In the genomic region with DNA sequence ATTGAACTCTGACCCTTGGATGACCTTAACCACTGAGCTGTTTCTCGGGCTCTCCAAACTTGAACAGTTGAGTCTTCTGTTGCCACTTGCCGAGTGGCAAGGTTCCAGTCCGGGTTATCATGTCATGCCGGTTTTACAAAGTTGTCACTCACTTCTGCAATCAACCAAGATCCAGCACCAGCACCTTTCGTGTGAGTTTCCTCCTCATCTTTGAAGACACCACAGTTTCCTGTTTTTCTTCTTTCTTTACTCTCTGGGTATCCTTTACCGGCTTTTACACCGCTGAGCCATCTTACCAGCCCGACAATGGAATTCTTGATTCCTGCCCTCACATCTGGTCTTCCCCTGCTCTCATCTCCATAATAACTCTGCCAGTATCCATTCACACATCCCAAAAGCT, we compare ENCODE assay signal across 18 mouse cellular contexts. TPM values are rescaled to one million over a fixed set of nuclear protein-coding genes. Genes with fewer than 3 reads are reported as not detected.
A peak's percentile ranks its signal among the peaks of the same experiment; 100 is the strongest.
DNase-seq lines count a peak whose midpoint lies in the region; ATAC-seq and TF ChIP-seq lines count a peak whose summit lies in the region.
"Had no signal": no experiment of that assay in that cellular context is flagged by ENCODE, and none has a peak within 500 bp of the region (broad histone marks: within the 10 kb centered on the region; RNA-seq: fewer than 3 reads in every experiment).

No protein-coding gene starts in this region.

- no peak overlapping the region for H3K9ac ChIP-seq in heart, postnatal 0 days (replicated peaks; ENCODE audit: low read depth, low read length)
- no peak overlapping the region for H3K9ac ChIP-seq in intestine, postnatal 0 days (ENCODE audit: low read depth, low read length)
- H3K9ac ChIP-seq: forebrain, embryonic 15.5 days; kidney, embryonic 15.5 days; liver, embryonic 13.5 days; neural tube, embryonic 12.5 days; stomach, embryonic 15.5 days had no signal

- no peak for TF ChIP-seq CTCF in heart, postnatal 0 days (IDR thresholded peaks at IDR 0.05; ENCODE audit: low read depth)
- no peak for TF ChIP-seq CTCF in intestine, postnatal 0 days (IDR thresholded peaks at IDR 0.05; ENCODE audit: low read depth)

- no peaks in the 10 kb centered on the region for H3K27me3 ChIP-seq in heart, postnatal 0 days (ENCODE audit: control insufficient read depth, insufficient read depth, low read length)
- no peaks in the 10 kb centered on the region for H3K27me3 ChIP-seq in intestine, postnatal 0 days (replicated peaks; ENCODE audit: control insufficient read depth, insufficient read depth, low read length)
- H3K27me3 ChIP-seq: forebrain, embryonic 15.5 days; kidney, embryonic 15.5 days; neural tube, embryonic 12.5 days; stomach, embryonic 15.5 days had no signal

- no peaks in the 10 kb centered on the region for H3K36me3 ChIP-seq in heart, postnatal 0 days (replicated peaks; ENCODE audit: control insufficient read depth, insufficient read depth, low read length)
- no peaks in the 10 kb centered on the region for H3K36me3 ChIP-seq in intestine, postnatal 0 days (ENCODE audit: control insufficient read depth, insufficient read depth)

- TF ChIP-seq EP300 in heart, postnatal 0 days (IDR thresholded peaks at IDR 0.05; ENCODE audit: low read depth), result no peak

- no peak overlapping the region for H3K4me2 ChIP-seq in heart, postnatal 0 days (ENCODE audit: low read depth, low read length)
- H3K4me2 ChIP-seq in intestine, postnatal 0 days (replicated peaks; ENCODE audit: low read depth), result no peak overlapping the region
- H3K4me2 ChIP-seq: forebrain, embryonic 15.5 days; kidney, embryonic 15.5 days; liver, embryonic 13.5 days; neural tube, embryonic 12.5 days; stomach, embryonic 15.5 days had no signal

- no peak for DNase-seq in heart, postnatal 0 days (ENCODE audit: low spot score)
- no peak for DNase-seq in heart, postnatal 10 days
- peak; percentile 45 to 60 for DNase-seq in natural killer cell, adult 2 months (ENCODE audit: low spot score in 2 of 2)
- peak; percentile 57 to 58 for DNase-seq in thymus, postnatal 36 days
- no peak for DNase-seq in left cerebral cortex, postnatal 14 days (ENCODE audit: low spot score in 2 of 2)
- DNase-seq in kidney, adult 18-20 months, result no peak
- DNase-seq: adrenal gland, postnatal 14 days; cerebellum, adult 9-11 months; heart, adult 2 months; liver, embryonic 13.5 days; right cerebral cortex, postnatal 25 days had no signal

- intact Hi-C loops in heart, postnatal 10 days (cut with DNase I), result no loop called here
- intact Hi-C loops in left cerebral cortex, postnatal 14 days (cut with DNase I), result no loop called here

- peak overlapping the region; percentile 23; the same call in 1 of the 2 replicates for H3K27ac ChIP-seq in heart, postnatal 0 days (ENCODE audit: low read depth)
- no peak overlapping the region for H3K27ac ChIP-seq in intestine, postnatal 0 days (ENCODE audit: low read depth, low read length)
- H3K27ac ChIP-seq: forebrain, embryonic 15.5 days; heart, adult 2 months; kidney, embryonic 15.5 days; liver, embryonic 13.5 days; midbrain, embryonic 10.5 days; neural tube, embryonic 12.5 days; stomach, embryonic 15.5 days had no signal

- no peak for ATAC-seq in heart, postnatal 0 days (ENCODE audit: insufficient read depth, low read depth)
- peak; percentile 53 for ATAC-seq in common myeloid progenitor, adult 5-6 weeks (replicated peaks; ENCODE audit: low read depth, poor library complexity, severe bottlenecking)
- ATAC-seq in intestine, postnatal 0 days, result no peak
- ATAC-seq: forebrain, embryonic 15.5 days had no signal

- 66% methylated on average over 8 of the region's 8 CpGs for WGBS in heart, postnatal 0 days
- WGBS in intestine, postnatal 0 days, result 81% methylated on average over 8 of the region's 8 CpGs

- no peak overlapping the region for H3K4me3 ChIP-seq in heart, postnatal 0 days (ENCODE audit: low read depth, low read length)
- no peak overlapping the region for H3K4me3 ChIP-seq in intestine, postnatal 0 days (ENCODE audit: low read depth, low read length)
- H3K4me3 ChIP-seq: forebrain, embryonic 15.5 days; heart, adult 2 months; kidney, embryonic 15.5 days; liver, embryonic 13.5 days; midbrain, embryonic 10.5 days; neural tube, embryonic 12.5 days; stomach, embryonic 15.5 days had no signal

- H3K4me1 ChIP-seq in heart, postnatal 0 days (ENCODE audit: control insufficient read depth, insufficient read depth), result 0 out of 2 replicates have a peak, but pooled peaks cover under 1% of the 10 kb centered on the region
- H3K4me1 ChIP-seq in intestine, postnatal 0 days (replicated peaks; ENCODE audit: control insufficient read depth, insufficient read depth, low read length), result no peaks in the 10 kb centered on the region

- H3K9me3 ChIP-seq in heart, postnatal 0 days (replicated peaks; ENCODE audit: control insufficient read depth, low read length), result no peaks in the 10 kb centered on the region
- no peaks in the 10 kb centered on the region for H3K9me3 ChIP-seq in intestine, postnatal 0 days (ENCODE audit: control insufficient read depth)
- H3K9me3 ChIP-seq: forebrain, embryonic 15.5 days; kidney, embryonic 15.5 days; liver, embryonic 13.5 days; midbrain, embryonic 10.5 days; neural tube, embryonic 12.5 days; stomach, embryonic 15.5 days had no signal

RNA-seq across cellular contexts. Expression of a gene that starts 7.5 kb away (rescaled TPM):
- total RNA-seq in heart, postnatal 0 days (2014; rRNA removed; ENCODE audit: low replicate concordance), result 2.1 and 2.2 TPM in 2 replicates
- polyA plus RNA-seq in heart, postnatal 0 days (2015; fragmentation: Nextera tagmentation; extraction: Ambion mirVana), result 5.6 and 5.7 TPM in 2 replicates
- 1 to 10 TPM; 7.9 to 8.3 TPM for total RNA-seq in heart, postnatal 10 days (2021)
- 4.5 and 8.6 TPM in 2 replicates for total RNA-seq in common myeloid progenitor, adult 5-6 weeks (2017)
- total RNA-seq in left cerebral cortex, postnatal 14 days (2021), result 10 to 100 TPM; 73.5 to 77.2 TPM
- 4.9 and 5.9 TPM in 2 replicates for polyA plus RNA-seq in intestine, postnatal 0 days (2015; fragmentation: Nextera tagmentation; extraction: Ambion mirVana)

RNA-seq across cellular contexts. Expression of a gene that starts 12.3 kb away (rescaled TPM):
- total RNA-seq in heart, postnatal 0 days (2014; rRNA removed; ENCODE audit: low replicate concordance), result 36.2 and 36.4 TPM in 2 replicates
- polyA plus RNA-seq in heart, postnatal 0 days (2015; fragmentation: Nextera tagmentation; extraction: Ambion mirVana), result 20.1 and 20.8 TPM in 2 replicates
- total RNA-seq in heart, postnatal 10 days (2021), result 10 to 100 TPM; 24.2 to 24.7 TPM
- 37.8 and 41.5 TPM in 2 replicates for total RNA-seq in common myeloid progenitor, adult 5-6 weeks (2017)
- 10 to 100 TPM; 63.4 to 66.7 TPM for total RNA-seq in left cerebral cortex, postnatal 14 days (2021)
- 140 TPM in 2 replicates for polyA plus RNA-seq in intestine, postnatal 0 days (2015; fragmentation: Nextera tagmentation; extraction: Ambion mirVana)

RNA-seq across cellular contexts. Expression of a gene that starts 13.2 kb away (rescaled TPM):
- total RNA-seq in heart, postnatal 0 days (2014; rRNA removed; ENCODE audit: low replicate concordance), result 54.4 and 60.7 TPM in 2 replicates
- 65.9 and 70.3 TPM in 2 replicates for polyA plus RNA-seq in heart, postnatal 0 days (2015; fragmentation: Nextera tagmentation; extraction: Ambion mirVana)
- 10 to 100 TPM; 49.4 to 49.6 TPM for total RNA-seq in heart, postnatal 10 days (2021)
- 29.2 and 46.9 TPM in 2 replicates for total RNA-seq in common myeloid progenitor, adult 5-6 weeks (2017)
- 10 to 100 TPM; 77.0 to 79.2 TPM for total RNA-seq in left cerebral cortex, postnatal 14 days (2021)
- 80.5 and 86.3 TPM in 2 replicates for polyA plus RNA-seq in intestine, postnatal 0 days (2015; fragmentation: Nextera tagmentation; extraction: Ambion mirVana)

RNA-seq across cellular contexts. Expression of a gene that starts 24.5 kb away (rescaled TPM):
- 21.4 and 26.4 TPM in 2 replicates for total RNA-seq in heart, postnatal 0 days (2014; rRNA removed; ENCODE audit: low replicate concordance)
- 16.4 and 17.4 TPM in 2 replicates for polyA plus RNA-seq in heart, postnatal 0 days (2015; fragmentation: Nextera tagmentation; extraction: Ambion mirVana)
- total RNA-seq in heart, postnatal 10 days (2021), result 10 to 100 TPM; 20.4 to 21.8 TPM
- 0.09 TPM in 1 of 2 replicates, not detected in the other for total RNA-seq in common myeloid progenitor, adult 5-6 weeks (2017)
- total RNA-seq in left cerebral cortex, postnatal 14 days (2021), result 10 to 100 TPM; 23.5 to 27.0 TPM
- 15.2 and 17.2 TPM in 2 replicates for polyA plus RNA-seq in intestine, postnatal 0 days (2015; fragmentation: Nextera tagmentation; extraction: Ambion mirVana)

RNA-seq across cellular contexts. Expression of a gene that starts 25.8 kb away (rescaled TPM):
- 22.7 and 24.7 TPM in 2 replicates for total RNA-seq in heart, postnatal 0 days (2014; rRNA removed; ENCODE audit: low replicate concordance)
- polyA plus RNA-seq in heart, postnatal 0 days (2015; fragmentation: Nextera tagmentation; extraction: Ambion mirVana), result 8.2 and 8.5 TPM in 2 replicates
- total RNA-seq in heart, postnatal 10 days (2021), result 10 to 100 TPM; 26.6 to 26.7 TPM
- total RNA-seq in common myeloid progenitor, adult 5-6 weeks (2017), result 48.5 and 80.8 TPM in 2 replicates
- 10 to 100 TPM; 46.7 TPM for total RNA-seq in left cerebral cortex, postnatal 14 days (2021)
- polyA plus RNA-seq in intestine, postnatal 0 days (2015; fragmentation: Nextera tagmentation; extraction: Ambion mirVana), result 8.5 and 8.6 TPM in 2 replicates

Comparison
In these comparisons a context has a peak if more than half of its experiments do, and no peak if none do; other contexts are left out.
1. DNase-seq: peak in natural killer cell, adult 2 months (2 of 2) and thymus, postnatal 36 days (2 of 2); none in heart, postnatal 0 days (single experiment), heart, postnatal 10 days (0 of 2), left cerebral cortex, postnatal 14 days (0 of 2) and kidney, adult 18-20 months (single experiment).